Mouse (Mus musculus): ENCODE data around the gene Arid5b.

- no peak for TF ChIP-seq CTCF (conservative IDR thresholded peaks at IDR 0.05; ENCODE audit: low read length)
- no peak for TF ChIP-seq POU5F1 (IDR thresholded peaks at IDR 0.05; ENCODE audit: borderline replicate concordance, low read length)
Measured at GRCm38 (mm10) chr10:68203860-68204259, 74.7 kb downstream of the Arid5b start.

Data from E14TG2a.4 (cell line).